Mouse (Mus musculus) layer of hippocampus, adult 18-20 months (tissue): ENCODE measurements around the gene Anxa11. TPM values are rescaled to one million over a fixed set of nuclear protein-coding genes. Genes with fewer than 3 reads are reported as not detected.
A peak's percentile ranks its signal among the peaks of the same experiment; 100 is the strongest.
"Not testable (repeated sequence)": the region's sequence is repeated elsewhere in the genome, so short reads cannot be mapped to it uniquely, and the experiment has no call there.

Source experiments
- DNase-seq, 2 experiments: peaks; one replicate each; pipeline ENCODE4 v3.0.0; 2022; ENCODE audit warnings: low spot score in 2 of 2
- total RNA-seq, 2 experiments: library from RNA; stranded (reverse); gene quantifications; 2 replicates each; pipeline ENCODE4 v1.2.3; 2021

Gene Anxa11
- total RNA-seq, 2 experiments from 2014 or later: 78.6 to 84.7 TPM

DNA sequence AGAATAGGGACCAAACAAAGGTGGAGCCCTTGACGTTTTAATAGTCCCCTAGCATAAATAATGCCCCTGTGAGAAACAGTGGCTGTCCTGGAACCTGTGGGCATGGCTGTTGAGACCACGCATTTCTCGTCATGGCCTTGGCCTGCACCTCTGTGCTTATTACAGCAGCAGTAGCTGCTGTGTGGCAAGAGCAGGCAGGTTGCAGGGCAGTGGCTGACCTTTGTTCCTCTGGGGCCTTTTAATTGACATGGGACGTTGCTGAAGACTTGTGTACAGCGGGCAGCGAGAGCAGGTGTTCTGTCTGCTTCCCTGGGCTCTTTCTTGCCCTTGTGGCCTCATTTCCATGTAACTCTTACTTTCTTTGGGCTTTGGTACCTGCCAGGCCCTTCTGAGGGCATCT lies 25.9 kb downstream of the Anxa11 start:
- no peak for DNase-seq

DNA sequence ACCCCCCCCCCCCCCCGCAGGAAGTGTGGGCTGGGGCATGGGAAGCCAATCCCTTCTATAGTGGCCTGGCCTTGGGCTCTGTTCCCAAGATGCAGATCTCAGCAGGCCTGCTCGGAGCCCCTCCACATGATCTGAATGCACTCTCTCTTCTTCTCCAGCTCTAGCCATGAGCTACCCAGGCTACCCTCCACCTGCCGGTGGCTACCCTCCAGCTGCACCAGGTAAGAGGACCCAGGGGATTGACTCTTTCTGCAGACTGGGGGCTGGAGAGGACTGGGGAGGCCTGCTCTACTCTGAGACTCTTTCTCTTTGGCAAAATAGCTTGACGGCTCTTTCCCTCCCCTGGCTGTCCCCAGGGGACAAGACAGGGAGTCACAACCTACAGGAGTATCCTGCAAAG lies 26.8 kb downstream of the Anxa11 start:
- no peak for DNase-seq

DNA sequence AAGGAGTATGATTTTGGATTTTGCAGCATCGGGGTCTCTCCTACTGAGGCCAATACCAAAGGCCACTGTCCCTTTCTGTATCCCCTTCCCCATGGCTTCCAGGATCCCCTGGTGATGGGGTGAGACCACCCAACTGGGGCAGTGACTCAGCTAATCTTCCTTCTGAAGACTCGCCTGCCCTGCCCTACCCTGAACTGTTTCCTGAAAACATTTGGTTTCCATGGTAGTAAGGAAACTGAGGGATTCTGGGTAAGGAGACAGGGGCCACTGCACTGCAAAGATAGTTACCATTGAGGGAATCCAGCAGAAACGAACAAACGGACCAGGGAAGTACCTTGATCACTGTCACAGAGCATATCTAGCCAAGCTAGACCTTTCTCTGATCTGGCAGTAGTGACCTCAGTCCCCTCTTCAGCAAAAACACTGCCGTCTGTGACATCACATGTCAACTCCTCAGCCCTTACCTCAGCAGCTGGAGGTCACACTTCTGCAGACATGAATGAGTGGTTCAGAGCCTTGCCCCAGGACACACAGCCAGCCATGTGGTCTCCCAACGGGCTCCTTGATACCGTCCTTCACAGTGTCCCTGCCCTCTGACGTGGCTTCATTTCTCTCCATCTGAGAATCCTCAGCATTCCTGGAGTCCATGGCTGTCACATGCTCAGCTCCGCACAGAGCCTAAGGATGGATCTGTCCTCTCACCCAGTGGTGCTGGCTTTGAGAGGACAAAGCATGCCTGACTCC lies 27.4 kb downstream of the Anxa11 start:
- DNase-seq: no peak

DNA sequence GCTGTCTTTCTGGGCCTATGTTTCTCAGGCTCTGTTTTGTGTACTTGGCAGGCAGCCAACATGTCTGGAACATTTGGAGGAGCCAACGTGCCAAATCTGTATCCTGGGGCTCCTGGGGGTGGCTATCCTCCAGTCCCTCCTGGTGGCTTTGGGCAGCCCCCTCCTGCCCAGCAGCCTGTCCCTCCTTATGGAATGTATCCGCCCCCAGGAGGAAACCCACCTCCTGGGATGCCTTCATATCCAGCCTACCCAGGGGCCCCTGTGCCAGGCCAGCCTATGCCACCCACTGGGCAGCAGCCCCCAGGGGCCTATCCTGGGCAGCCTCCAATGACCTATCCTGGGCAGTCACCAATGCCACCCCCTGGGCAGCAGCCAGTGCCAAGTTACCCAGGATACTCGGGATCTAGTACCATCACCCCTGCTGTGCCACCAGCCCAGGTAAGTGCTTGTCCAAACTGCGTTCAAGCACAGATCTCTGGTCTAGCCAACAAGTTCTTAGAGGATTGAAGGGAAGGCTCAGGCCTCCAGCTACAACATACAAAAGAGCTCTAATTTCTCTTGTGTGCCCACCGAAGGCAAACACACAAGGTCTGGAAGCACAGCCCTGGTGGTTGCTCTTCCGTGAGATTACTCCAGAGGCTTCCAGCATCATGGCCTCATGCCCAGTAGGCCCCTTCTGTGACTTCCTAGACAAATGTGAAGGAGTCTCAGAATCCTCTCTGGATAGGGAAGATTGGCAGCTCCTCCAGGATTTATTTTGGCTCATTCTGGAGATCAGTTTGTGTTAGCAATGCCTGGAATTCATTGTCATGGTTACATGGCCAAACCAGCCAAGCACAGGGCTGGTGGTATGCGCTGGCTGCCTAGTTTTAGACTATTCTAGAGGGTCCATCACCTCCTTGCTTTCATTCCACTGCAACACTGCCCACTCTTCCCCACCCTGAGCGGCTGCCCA lies 30.8 kb downstream of the Anxa11 start:
- peak; percentile 61 to 78 for DNase-seq

DNA sequence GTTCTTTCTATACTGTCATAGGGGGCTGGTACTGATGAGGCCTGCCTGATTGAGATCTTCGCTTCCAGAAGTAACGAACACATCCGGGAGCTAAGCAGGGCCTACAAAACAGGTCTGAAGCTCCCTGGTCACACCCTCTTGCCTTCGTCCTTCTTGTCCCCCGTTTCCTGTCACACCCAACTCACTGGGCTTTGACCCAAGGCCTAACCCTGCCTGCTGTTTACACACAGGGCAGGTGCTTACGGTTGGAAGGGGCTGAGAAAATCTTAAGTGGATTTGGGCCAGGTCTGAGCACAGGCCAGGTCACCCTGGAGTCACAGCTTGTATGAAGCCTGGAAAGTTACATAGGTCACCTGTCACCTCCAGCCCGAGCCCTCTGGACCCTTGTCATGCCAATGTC lies 34.7 kb downstream of the Anxa11 start:
- DNase-seq: not testable (repeated sequence)

DNA sequence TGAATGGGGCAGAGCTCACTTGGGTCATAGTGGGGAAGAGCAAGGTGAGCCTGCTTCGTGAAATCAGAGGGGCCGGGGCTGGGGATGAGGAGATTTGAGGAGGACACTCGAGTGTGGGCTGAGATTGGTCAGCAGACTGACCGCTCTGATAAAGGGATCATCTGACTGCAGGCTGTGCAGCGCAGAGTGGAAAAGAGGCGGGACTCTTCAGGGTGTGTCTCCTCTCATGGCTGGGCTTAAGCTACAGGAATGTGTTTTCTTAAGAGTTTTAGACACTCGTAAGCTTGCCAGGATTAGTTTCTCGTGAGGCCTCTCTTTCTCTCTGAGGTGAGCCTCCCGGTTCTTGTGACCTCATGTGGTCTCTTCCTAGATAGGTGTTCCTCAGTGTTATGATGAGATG lies 39.8 kb downstream of the Anxa11 start:
- not testable (repeated sequence) for DNase-seq

DNA sequence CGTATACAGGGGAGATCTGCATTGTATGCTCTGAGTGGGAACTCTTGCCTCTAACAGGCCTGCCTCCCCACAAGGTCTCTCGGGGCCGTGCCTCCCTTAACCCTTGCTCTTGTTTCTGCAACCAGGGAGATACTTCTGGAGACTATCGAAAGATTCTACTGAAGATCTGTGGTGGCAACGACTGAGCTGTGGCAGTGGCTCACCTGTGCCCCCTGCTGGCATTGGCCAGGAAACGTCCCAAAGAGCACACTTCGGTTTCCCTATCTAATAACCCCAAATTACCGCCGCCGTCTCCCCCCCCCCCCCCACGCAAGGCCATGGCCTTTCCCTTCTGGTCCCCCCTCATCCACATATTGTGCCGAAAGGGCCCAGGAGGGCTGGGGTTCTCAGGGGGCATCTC lies 43.9 kb downstream of the Anxa11 start:
- DNase-seq: not testable (repeated sequence)

DNA sequence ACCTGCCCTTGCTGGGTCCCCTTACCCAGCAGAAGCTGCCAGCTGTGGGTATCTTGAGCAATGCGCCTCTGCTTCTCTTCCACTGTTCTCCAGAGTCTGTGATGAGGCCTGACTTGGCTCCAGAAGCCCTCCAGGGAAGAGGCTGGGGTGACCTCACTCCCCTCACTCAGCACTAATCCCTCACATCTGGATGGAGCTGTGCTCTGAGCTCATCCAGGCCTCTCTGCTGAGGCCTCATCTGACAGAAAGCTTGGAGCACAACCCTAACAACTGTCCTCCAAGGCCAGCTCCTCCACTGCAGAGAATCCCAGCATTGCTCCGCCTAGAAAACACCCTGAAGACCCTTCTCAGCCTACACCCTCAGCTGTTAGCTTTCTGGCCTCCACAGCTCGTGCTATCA lies 52.6 kb downstream of the Anxa11 start:
- not testable (repeated sequence) for DNase-seq

DNA sequence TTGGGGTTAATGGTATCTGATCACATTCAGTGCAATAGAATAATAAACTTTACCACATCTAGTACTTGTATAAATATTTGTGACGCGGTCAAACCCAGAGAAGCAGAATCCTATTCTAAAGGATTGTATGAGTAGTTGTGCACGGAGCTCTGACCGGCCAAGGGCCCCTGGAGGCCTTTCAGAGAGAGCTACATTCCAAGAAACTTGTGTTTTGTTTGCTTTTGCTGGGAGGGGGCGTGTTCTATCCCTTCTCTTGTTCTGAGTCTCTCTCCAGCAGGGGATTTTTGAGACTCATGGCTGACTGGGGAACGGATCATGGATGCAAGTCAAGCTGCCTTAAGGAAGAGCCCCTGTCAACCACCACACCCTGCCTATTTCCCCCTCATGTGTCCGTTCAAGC lies 53.7 kb downstream of the Anxa11 start:
- DNase-seq: not testable (repeated sequence)

DNA sequence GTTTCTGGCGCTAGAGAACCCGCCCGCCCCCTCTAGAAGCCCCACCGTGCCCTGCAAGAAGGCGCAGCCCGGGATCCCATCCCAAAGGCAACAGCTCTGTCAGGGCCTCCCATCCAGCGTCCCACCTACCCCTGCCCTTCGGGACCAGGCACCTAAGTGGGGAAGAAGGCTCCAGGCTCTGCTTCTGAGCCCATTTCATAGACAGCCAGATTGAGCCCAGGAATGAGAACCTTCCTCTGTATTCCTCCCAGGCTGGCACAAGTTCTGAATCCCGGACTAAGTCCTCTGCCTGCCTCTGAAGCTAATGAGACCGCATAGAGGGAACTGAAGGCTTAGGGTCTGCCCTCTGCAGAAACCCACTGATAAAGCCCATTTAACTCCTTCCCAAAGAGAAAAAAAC lies 61.0 kb downstream of the Anxa11 start, which contains the start of gene Plac9a:
Gene Plac9a (minus strand): TSS at position 101 of the 400 bp plus-strand sequence.
- DNase-seq: not testable (repeated sequence)

DNA sequence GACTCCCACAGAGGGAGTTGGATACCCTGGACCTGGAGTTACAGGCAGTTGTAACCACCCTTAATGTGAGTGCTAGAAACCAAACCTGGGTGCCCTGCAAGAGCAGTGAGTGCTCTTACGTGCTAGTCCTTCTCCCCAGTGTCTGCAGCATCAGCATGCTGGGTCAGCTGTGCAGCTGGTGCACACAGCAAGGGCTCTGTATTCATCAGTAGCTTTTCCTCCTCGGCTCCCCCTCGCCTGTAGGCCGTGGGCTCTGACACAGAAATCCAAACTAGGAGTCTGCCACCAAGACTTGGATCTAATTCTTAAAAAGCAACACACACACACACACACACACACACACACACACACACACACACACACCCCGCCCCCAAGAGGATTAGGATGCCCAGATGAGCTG lies 63.3 kb downstream of the Anxa11 start:
- not testable (repeated sequence) for DNase-seq

DNA sequence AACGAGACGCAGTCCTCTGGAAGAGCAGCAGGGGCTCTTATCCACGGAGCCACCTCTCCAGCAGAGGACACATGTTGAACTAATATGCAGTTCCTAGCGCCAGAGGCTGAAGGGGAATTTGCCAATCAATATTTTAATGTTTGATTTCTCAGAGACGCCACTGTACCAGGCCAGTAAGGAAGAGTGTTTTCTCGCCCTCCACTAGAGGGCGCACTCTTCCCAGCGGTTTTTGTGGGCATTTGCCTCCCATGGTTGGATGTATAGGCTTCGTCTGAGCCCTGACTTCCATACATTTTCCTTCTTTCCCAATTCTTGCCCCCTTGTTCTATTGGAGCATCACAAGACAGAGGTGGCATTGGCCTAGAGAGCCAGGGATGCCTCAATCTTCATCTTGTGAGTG lies 65.3 kb downstream of the Anxa11 start:
- DNase-seq: not testable (repeated sequence)

DNA sequence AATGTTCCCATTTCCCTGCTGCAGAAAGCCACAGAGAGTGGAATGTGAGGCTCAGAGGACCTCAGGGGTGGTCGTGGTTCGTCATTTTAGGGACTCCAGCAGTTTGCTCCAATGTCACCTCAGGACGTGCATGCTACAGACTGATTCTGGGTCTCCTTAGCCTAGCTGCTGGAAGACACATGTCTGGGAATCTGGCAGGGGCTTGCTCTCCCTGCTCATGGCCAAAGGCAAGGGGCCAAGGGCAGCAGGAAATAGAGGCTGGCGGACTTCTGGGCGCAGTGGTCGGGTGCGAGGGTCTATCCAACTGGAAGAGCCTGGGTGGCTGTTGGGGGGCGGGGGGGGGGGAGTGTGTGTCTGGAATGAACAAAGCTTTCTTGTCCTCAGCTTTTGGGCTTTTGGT lies 67.0 kb downstream of the Anxa11 start:
- DNase-seq: not testable (repeated sequence)

DNA sequence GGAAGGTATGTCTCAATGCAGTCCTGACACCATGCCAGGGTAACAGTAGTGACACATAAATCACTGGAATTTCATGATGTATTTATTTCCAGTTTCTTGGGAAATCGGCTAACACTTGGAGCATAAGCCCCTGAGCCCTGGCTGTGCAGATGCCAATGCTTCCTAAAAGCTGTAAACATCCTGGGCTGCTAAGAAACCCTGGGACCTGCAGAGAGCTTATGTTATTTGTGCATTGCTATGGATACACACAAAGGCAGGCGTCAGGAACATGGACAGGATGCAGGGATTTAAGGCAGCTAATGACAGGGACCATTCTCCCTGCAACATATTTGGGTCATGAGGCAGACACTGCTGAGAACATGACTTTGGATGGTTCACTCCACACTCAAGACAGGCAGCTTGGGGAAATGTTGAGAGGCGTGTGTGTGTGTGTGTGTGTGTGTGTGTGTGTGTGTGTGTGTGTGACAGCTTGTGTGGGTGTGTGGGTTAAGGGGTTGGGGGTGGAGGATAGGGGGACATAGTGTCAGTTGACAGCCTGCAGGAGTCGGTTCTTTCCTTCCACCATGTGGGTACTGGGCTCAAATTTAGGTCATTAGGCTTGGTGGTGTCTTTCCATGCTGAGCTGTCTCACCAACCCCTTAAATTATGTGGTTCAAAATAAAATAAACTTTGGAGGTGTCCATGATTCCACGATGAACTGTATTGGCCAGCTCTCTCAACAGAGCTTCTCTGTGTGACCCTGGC lies 76.6 kb downstream of the Anxa11 start:
- DNase-seq: not testable (repeated sequence)

DNA sequence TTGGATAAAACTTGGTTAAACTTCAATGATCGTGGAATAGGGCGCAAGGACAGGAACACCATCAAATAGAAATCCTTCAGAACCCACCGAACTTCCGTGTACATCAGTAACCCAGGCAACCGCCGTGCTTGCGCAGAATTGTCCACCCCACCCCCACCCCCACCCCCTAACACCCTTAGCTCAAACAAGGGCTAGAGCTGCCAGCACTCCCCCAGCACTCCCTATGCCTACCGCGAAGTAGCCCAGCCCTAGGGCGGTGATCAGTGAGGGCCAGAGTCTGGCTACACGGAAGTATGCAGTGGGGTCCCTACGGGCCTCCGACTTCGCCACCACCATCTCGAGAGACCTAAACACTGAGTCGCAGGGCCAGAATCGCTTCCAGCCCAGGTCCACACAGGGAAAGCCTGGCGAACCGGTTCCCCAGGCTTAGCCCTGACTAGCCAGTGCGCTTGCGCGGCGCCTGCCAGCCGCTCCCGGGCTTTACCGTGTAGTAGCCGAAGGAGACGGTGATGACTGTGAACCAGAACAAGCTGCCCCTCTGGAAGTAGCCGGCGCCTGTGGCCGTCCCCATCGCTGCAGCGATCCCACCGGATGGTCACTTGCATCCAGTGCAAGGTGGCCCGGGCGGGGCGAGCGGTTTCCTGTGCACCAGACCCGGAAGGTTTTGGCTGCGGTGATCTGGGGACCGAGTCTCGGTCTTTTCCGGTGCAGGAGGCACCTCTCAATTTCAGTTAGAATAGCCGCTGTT lies 85.0 kb downstream of the Anxa11 start:
- not testable (repeated sequence) for DNase-seq

DNA sequence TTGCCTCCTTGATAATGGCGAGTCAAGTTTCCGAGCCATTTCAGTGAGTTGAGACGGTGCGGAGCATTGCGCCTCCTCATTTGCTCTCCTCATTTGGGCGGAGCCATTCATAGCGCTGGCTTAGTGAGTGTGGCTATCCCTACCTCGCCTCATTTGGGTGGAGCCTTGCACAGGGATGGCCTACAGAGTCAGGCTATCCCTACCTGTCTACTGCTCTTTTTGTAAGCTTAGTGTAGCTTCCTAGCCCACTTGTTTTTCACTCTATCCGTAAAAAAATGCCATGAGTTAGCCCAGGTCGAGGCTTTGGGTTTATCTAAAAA lies 85.6 kb downstream of the Anxa11 start, which contains the start of gene Tmem254a:
Gene Tmem254a (minus strand): TSS at position 111 of the 320 bp plus-strand sequence.
- not testable (repeated sequence) for DNase-seq
